Mouse (Mus musculus) limb, embryonic 11.5 days (tissue): ENCODE results near the gene Cdipt. TPM values are rescaled to one million over a fixed set of nuclear protein-coding genes. Genes with fewer than 3 reads are reported as not detected.

Experiments
- ATAC-seq: fragments of 200-750 bp; cut with Nextera tagmentation; 2 replicates; pipeline ENCODE4 v1.8.0; 2017; ENCODE audit warnings: low read depth; ENCODE audit not compliant: insufficient number of reproducible peaks, low FRiP score, low TSS enrichment
- DNase-seq: peaks from one replicate; pipeline ENCODE4 v3.0.0-alpha.2; 2015; ENCODE audit warnings: low spot score
- H3K27ac ChIP-seq: fragments of 300-500 bp; sonication (generic); replicated peaks from 2 replicates; pipeline ENCODE4 v1.5.1; 2014; ENCODE audit warnings: low read depth, mild to moderate bottlenecking, low read length
- H3K27me3 ChIP-seq: fragments of 300-500 bp; sonication (generic); 2 replicates; pipeline ENCODE4 v1.6.1; 2014; ENCODE audit warnings: mild to moderate bottlenecking, low read length, mixed read lengths; ENCODE audit not compliant: control insufficient read depth, insufficient read depth
- H3K36me3 ChIP-seq: fragments of 300-500 bp; sonication (generic); 2 replicates; pipeline ENCODE4 v1.6.1; 2014; ENCODE audit warnings: mild to moderate bottlenecking, low read length, moderate library complexity, mixed read lengths; ENCODE audit not compliant: control insufficient read depth, insufficient read depth
- H3K4me1 ChIP-seq: fragments of 300-500 bp; sonication (generic); 2 replicates; pipeline ENCODE4 v1.6.1; 2014; ENCODE audit warnings: low read length, mixed read lengths; ENCODE audit not compliant: control insufficient read depth, insufficient read depth
- H3K4me2 ChIP-seq: fragments of 300-500 bp; sonication (generic); 2 replicates; pipeline ENCODE4 v1.6.1; 2014; ENCODE audit warnings: low read depth, mild to moderate bottlenecking, moderate library complexity; ENCODE audit not compliant: severe bottlenecking
- H3K4me3 ChIP-seq: fragments of 300-500 bp; sonication (generic); 2 replicates; pipeline ENCODE4 v1.5.1; 2014; ENCODE audit warnings: low read depth, low read length
- H3K9ac ChIP-seq: fragments of 300-500 bp; sonication (generic); 2 replicates; pipeline ENCODE4 v1.6.1; 2014; ENCODE audit warnings: mild to moderate bottlenecking, low read length
- H3K9me3 ChIP-seq: fragments of 300-500 bp; sonication (generic); 2 replicates; pipeline ENCODE4 v1.6.1; 2016; ENCODE audit warnings: low read length; ENCODE audit not compliant: control insufficient read depth
- WGBS: fragments of 180-500 bp; shearing (Covaris S2); extraction: QIAGEN DNeasy Blood & Tissue Kit; methylation state at CpG from one replicate; pipeline ENCODE4 v1.1.7; 2014; 5-methylcytosine and 5-hydroxymethylcytosine counted together
- polyA plus RNA-seq: library from polyadenylated mRNA; unstranded; fragments of >200 nt; fragmentation: Nextera tagmentation; extraction: Ambion mirVana; gene quantifications from 2 replicates; pipeline ENCODE4 v1.2.1, GENCODE M21; 2014

Cdipt gene
- polyA plus RNA-seq, 1 experiment from 2014 or later: 68.7 TPM

GRCm38 (mm10) chr7:127021563-127022527 lies 46.1 kb downstream of the Cdipt start:
- WGBS: 51% methylated on average over 5 of the region's 5 CpGs
- H3K4me1 ChIP-seq: peaks cover 47% of the 10 kb centered on the region
- ATAC-seq: no peak

GRCm38 (mm10) chr7:127022528-127023271 lies 47.0 kb downstream of the Cdipt start:
- H3K4me1 ChIP-seq: peaks cover 49% of the 10 kb centered on the region
- no peaks in the 10 kb centered on the region for H3K27me3 ChIP-seq
- no peak overlapping the region; the same call in 1 of the 2 replicates for H3K27ac ChIP-seq
- WGBS: 76% methylated on average over 7 of the region's 7 CpGs
- H3K9me3 ChIP-seq: no peaks in the 10 kb centered on the region
- peak overlapping the region; percentile 83 for H3K4me2 ChIP-seq
- DNase-seq (no peak), ATAC-seq (no peak)
- H3K36me3 ChIP-seq: peaks cover 22% of the 10 kb centered on the region
- H3K4me3 ChIP-seq: peak overlapping the region; percentile 97
- peak overlapping the region; percentile 17; the same call in 1 of the 2 replicates for H3K9ac ChIP-seq

More at GRCm38 (mm10) chr7:127021563-127022527, 46.1 kb downstream of the Cdipt start:
- DNase-seq: no peak
- Histone ChIP-seq H3K9ac (peak overlapping the region; percentile 73), H3K27me3 (no peaks in the 10 kb centered on the region), H3K27ac (peak overlapping the region; percentile 72), H3K9me3 (no peaks in the 10 kb centered on the region), H3K4me2 (peak overlapping the region; percentile 88), H3K36me3 (peaks cover 22% of the 10 kb centered on the region), H3K4me3 (peak overlapping the region; percentile 46)

- Histone ChIP-seq H3K9ac (peak overlapping the region; percentile 43), H3K4me2 (peak overlapping the region; percentile 83), H3K36me3 (peaks cover 23% of the 10 kb centered on the region), H3K4me1 (peaks cover 55% of the 10 kb centered on the region), H3K27ac (peak overlapping the region; percentile 26; the same call in 1 of the 2 replicates), H3K27me3 (no peaks in the 10 kb centered on the region), H3K9me3 (no peaks in the 10 kb centered on the region), H3K4me3 (peak overlapping the region; percentile 97)
- WGBS: 89% methylated on average over 12 of the region's 13 CpGs
- ATAC-seq: no peak
- DNase-seq: no peak
These were observed 47.6 kb downstream of the Cdipt start for GRCm38 (mm10) chr7:127023272-127023691.

GRCm38 (mm10) chr7:127023896-127024690 lies 48.4 kb downstream of the Cdipt start:
- H3K27me3 ChIP-seq: no peaks in the 10 kb centered on the region
- peaks cover 26% of the 10 kb centered on the region for H3K36me3 ChIP-seq
- no peak for DNase-seq
- H3K27ac ChIP-seq: 0 out of 2 replicates have a peak overlapping the region, but pooled peaks have one; percentile 26
- 33% methylated on average over 19 of the region's 19 CpGs for WGBS
- no peak for ATAC-seq
- peak overlapping the region; percentile 83 for H3K4me2 ChIP-seq
- peaks cover 55% of the 10 kb centered on the region for H3K4me1 ChIP-seq
- H3K4me3 ChIP-seq: peak overlapping the region; percentile 97
- H3K9ac ChIP-seq: peak overlapping the region; percentile 99
- no peaks in the 10 kb centered on the region for H3K9me3 ChIP-seq

GRCm38 (mm10) chr7:127024755-127025555 lies 49.2 kb downstream of the Cdipt start:
- no peaks in the 10 kb centered on the region for H3K27me3 ChIP-seq
- peak overlapping the region; percentile 83 for H3K4me2 ChIP-seq
- WGBS: 1% methylated on average over 30 of the region's 30 CpGs
- H3K4me1 ChIP-seq: peaks cover 48% of the 10 kb centered on the region
- peaks cover 29% of the 10 kb centered on the region for H3K36me3 ChIP-seq
- ATAC-seq (peak; percentile 23; the same call in 1 of the 2 replicates), DNase-seq (peak; percentile 81)
- H3K4me3 ChIP-seq: peak overlapping the region; percentile 97
- peak overlapping the region; percentile 99 for H3K9ac ChIP-seq
- H3K27ac ChIP-seq: peak overlapping the region; percentile 98
- H3K9me3 ChIP-seq: no peaks in the 10 kb centered on the region

- peak overlapping the region; percentile 83 for H3K4me2 ChIP-seq
- H3K27ac ChIP-seq: peak overlapping the region; percentile 98
- no peaks in the 10 kb centered on the region for H3K9me3 ChIP-seq
- peak overlapping the region; percentile 99 for H3K9ac ChIP-seq
- DNase-seq (peak; percentile 66), ATAC-seq (no peak)
- under 1% methylated on average over 64 of the region's 65 CpGs for WGBS
- H3K27me3 ChIP-seq: no peaks in the 10 kb centered on the region
- peaks cover 41% of the 10 kb centered on the region for H3K4me1 ChIP-seq
- peak overlapping the region; percentile 97 for H3K4me3 ChIP-seq
- peaks cover 32% of the 10 kb centered on the region for H3K36me3 ChIP-seq
These were observed 49.9 kb downstream of the Cdipt start for GRCm38 (mm10) chr7:127025556-127026160.

GRCm38 (mm10) chr7:127026161-127026600 lies 50.5 kb downstream of the Cdipt start:
- peaks cover 38% of the 10 kb centered on the region for H3K4me1 ChIP-seq
- H3K9me3 ChIP-seq: no peaks in the 10 kb centered on the region
- peak overlapping the region; percentile 99 for H3K9ac ChIP-seq
- H3K36me3 ChIP-seq: peaks cover 36% of the 10 kb centered on the region
- 0% methylated on average over 30 of the region's 48 CpGs for WGBS
- peak overlapping the region; percentile 98 for H3K27ac ChIP-seq
- peak overlapping the region; percentile 97 for H3K4me3 ChIP-seq
- ATAC-seq: peak; percentile 41; the same call in 1 of the 2 replicates
- H3K4me2 ChIP-seq: peak overlapping the region; percentile 83
- H3K27me3 ChIP-seq: no peaks in the 10 kb centered on the region
- DNase-seq: peak; percentile 84
